Mouse (Mus musculus): ENCODE results near the gene Gmppb.

The Gmppb gene

DNA sequence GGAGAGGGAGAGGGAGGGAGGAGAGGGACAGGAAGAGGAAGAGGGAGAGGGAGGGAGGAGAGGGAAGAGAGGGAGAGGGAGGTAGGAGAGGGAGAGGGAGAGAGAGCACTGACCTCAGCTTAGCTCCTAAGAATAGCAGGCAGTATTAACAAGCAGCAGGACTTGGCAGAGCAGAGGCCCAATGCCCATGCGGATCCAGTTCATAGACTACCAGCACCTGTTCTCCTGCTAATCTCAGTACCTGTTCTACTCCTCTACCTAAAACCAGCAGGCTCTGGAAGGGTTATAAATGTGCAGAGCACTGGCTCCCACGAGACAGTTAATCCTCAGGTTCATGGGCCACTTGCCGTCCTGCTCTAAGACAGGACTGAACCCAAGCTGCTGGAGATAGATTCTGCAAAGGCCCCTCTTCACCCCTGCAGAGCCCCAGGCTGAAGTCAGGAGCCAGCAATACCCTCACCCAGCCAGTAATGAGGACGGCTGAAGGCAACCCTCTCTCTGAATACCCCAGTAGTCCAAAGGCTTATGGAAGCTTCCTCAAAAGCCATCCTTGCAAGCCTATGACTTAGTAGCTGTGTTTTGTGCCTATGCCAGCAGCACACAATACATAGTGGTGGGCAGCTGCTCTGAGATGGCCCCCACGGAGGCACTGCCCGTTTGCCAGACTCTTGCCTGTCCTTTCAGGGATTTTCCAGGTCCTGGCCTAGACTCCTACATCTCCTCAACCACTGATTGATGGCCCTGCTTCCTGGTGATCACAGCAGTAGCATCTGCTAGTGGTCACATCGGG lies 24.3 kb downstream of the Gmppb start:
- DNase-seq (ENCODE audit: low spot score), result no peak

DNA sequence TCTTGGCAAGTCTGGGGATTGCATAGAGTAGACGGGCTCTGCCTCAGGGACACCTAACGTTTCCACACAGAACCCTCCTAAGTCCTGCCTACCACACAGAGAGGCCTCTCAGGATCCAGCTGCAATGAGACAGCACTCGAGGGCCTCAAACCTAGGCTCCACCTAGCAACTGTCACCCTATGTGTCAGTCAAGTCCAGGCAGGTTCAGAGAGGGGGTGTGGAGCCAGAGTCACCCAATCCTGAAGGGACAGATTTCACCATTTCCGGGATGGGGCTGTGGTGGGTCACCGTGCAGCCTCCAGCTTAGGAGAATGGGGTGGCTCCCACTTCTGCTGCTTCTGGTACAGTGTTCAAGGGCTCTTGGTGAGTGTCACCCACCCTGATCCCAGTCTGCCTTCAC lies 31.1 kb downstream of the Gmppb start, which contains the start of gene Mst1:
Gene Mst1, plus strand, starts transcription at position 269 of the 400 bp plus-strand sequence.
- DNase-seq (ENCODE audit: low spot score), result no peak

DNA sequence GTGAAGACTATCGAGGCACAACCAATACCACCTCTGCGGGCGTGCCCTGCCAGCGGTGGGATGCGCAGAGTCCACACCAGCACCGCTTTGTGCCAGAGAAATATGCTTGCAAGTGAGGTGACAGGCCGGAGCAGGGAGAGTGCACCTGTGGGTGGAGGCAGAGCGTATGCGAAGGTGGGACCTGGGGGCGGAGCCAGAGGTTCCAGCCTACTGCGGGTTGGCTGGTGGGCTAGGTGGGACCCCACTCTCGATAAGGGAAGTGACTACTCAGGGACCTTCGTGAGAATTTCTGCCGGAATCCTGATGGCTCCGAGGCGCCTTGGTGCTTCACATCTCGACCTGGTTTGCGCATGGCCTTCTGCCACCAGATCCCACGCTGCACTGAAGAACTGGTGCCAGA lies 33.5 kb downstream of the Gmppb start:
- DNase-seq (ENCODE audit: low spot score), result no peak

DNA sequence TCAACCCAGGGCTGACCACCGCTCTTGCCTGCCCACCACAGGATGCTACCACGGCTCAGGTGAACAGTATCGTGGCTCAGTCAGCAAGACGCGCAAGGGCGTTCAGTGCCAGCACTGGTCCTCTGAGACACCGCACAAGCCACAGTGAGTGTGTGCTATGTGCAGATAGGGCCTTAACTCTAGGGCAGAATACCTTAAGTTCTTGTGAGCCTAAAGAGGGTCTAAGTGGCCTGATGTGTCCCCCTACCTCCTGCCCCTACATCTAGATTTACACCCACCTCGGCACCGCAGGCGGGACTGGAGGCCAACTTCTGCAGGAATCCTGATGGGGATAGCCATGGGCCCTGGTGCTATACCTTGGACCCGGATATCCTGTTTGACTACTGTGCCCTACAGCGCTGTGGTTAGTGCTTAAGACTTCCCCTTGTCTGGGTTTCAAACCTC lies 34.0 kb downstream of the Gmppb start, which contains the start of gene Rnf123:
Gene Rnf123, minus strand, starts transcription at position 359 of the 444 bp plus-strand sequence.
- DNase-seq (ENCODE audit: low spot score), result no peak

DNA sequence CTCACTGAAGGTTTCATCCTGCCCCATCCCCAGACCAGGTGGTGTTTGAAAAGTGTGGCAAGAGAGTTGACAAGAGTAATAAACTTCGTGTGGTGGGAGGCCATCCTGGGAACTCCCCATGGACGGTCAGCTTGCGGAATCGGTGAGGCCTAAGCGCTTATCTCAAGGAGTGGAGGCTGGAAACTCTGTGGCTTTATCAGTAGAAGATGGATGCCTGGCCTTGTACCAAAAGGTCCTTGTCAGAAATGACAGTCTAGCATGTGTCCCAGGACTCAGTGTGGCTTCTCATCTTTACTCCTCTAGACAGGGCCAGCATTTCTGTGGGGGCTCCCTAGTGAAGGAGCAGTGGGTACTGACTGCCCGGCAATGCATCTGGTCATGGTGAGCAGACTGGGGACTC lies 34.5 kb downstream of the Gmppb start:
- no peak for DNase-seq (ENCODE audit: low spot score)

DNA sequence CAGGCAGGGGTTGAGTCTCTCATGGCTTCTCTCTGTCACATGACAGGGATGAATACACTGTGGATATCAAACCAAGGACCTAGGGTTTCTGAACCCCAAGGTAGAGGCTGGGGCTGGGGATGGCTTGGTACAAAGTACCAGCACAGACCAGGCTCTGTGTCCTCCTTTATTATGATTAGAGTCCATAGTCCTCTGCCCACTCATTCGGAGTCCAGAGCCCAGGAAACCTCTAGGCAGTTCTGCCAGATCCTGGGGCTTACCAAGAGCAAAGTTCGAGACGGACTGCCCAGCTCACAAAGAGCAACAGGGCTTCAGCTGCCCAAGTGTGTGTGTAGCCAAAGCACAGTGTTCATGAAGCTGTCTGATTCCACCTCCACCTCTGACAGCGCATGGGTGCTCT lies 36.2 kb downstream of the Gmppb start:
- DNase-seq (ENCODE audit: low spot score), result no peak

DNA sequence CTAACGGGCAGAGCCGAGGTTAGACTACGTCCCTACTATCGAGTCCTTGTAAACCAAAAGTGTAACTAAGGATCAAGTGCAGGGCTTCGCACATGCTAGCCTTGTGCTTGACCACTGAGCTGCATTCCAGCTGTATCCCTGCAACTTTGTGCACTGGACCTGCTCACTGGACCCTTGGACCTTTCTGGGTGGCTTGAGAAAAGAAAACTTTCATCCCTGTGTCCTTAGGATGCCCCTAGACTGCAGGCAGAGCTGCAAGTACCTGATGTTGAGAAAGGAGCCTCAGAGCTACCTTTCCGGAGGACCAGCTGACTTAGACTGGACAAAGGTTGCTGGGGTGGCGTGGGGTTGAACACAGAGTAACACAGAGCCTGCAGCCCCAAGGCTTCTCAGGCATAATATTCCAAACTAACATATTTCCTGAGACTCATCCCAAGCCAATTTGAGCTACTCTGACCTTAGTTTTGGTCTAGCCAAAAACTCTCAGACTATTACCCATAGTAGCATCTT lies 41.6 kb downstream of the Gmppb start:
- DNase-seq (ENCODE audit: low spot score), result no peak

DNA sequence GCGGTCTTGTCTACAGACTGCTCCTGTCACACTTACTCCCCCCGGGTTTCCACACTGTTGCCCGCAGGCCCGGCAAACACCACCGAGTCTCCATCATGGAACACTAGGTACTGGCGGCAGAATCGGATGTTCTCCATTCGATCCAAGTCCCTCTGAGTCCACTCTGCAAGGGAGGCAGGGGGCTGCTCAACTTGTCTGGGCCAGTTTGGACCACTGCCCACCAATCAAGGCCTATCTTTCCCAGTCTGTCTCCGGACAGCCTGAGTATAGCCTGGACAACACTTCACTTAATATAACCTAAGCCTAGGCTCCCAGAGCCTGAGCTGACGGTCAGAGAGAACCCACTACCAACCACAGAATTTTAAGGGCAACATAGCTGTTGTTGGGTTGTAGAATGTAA lies 44.5 kb downstream of the Gmppb start:
- DNase-seq (ENCODE audit: low spot score), result no peak

DNA sequence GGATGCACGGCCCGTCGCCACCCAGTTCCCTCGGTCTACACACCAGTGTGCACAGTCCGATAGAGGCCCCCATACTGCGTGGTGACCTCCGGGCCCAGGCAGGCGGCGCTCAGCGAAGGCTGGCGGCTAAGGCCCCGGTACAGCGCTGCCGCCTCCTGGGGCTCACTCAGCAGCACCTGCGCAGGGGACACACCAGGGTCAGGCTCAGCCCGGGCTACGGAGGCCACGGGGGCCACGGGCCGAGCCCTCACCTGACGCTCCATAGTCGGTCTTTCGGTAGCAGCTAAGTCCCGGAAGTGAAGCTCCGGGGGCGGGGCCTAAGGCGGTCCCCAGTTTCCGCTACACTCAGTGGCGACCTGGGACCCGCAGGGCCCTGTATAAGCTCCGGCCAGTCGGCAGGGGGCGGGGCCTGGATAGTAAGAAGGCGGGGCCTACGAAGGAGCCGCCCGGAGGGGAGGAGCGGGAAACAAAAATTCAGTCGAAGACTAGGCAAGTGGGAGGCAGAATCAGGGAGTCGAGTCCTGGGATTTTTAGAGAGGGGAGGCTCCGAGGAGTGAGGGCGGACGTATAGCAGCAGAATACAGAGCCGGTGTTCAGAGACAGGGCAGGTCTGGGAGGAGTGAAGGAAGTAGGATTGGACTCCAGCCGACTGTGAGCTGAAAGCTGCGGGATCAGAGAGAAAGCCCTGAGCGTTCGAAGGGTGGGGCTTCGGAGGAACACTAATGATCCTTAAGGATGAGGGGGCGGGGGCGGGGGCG lies 45.3 kb downstream of the Gmppb start, which contains the start of gene Apeh:
Gene Apeh, minus strand, starts transcription at position 423 of the 758 bp plus-strand sequence.
- peak; percentile 97 for DNase-seq (ENCODE audit: low spot score)

DNA sequence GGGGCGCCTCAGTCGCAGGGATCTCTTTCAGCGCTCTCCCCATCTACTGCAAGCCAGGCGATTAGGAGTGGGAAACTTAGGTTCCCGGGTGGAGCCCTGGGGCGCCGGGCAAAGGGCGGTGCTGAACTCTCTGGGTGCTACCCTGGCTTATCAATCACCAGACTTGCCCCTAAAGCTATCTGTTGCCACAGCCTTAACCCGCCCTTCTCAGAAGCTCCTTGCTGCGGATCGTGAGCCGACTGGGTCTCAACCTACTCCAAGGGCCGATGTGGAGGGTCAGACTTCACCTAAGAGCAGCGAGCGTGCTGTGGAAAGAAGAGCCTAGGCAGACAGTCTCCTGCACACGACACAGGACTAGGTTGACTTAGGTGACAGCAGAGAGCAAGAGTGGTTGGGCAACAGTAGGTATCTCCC lies 46.0 kb downstream of the Gmppb start:
- no peak for DNase-seq (ENCODE audit: low spot score)

DNA sequence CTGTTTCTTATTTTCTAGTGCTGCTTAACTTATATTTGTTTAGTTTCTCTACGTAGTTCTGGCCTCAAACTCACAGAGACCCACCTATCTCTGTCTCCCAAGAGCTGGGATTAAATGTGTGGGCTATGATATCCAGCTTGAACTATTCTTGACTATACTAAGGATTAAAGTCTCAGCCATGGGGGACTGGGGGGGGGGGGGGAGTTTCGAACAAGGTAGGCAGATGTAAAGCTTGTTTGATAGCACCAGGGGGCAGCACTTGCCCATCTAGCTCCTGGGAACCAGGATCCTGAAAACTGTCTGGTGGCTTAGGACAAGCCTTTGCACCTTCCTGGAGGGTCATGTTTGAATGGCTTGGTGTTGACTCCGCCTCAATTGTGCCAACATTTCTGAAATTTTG lies 46.5 kb downstream of the Gmppb start:
- DNase-seq (ENCODE audit: low spot score), result peak; percentile 85

DNA sequence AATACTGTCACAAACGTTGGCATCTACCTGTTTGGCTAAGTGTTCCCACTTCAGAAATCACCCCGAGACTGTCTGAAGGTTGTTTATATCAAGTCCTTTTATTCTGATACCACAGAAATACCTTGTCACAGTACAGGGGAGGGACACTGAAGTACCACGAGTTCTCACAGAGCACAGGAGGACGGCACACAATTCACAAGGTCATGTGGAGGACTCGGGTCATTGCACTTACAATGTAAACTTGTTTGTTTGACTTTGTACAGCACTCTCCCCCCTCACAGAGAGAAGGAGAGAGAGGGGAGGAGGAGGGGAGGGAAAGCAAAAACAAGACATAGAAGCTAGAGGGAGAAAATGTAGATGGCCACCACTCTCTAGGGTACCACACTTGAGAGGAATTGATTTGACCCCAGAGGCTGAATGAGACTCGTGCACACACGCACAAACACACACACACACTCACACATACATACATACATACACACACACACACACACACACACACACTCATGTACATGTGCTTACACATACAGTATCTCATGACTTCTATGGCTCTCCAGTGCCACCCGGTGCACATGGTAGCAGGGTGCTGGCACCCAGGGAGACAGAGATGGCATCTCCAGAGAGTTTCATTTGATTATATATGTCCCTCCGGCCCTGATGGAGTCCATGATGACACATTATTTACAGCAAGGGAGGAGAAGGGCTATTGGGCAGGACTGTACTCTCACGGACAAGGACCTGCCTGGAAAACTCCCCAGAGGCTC lies 47.1 kb downstream of the Gmppb start:
- DNase-seq (ENCODE audit: low spot score), result no peak

DNA sequence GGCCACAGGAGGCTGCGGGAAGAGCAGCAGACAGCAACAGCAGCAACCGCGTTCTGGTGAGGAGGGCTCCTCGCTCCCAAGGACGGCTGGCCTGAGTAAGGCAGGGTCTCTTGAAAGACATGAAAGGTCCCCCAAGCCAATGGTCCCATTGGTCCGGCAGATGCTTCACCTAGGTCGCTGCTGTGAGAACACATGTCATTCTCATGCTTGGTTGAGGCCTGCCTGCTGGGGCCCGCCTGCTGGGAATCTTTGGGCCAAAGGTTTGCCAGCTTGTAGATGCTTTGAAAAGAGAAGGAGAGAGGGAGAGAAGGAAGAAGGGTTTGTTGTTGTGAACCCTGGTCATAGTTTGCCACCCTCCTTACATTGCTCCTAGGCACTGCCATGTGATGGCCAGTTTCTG lies 50.6 kb downstream of the Gmppb start:
- DNase-seq (ENCODE audit: low spot score), result no peak

All from retina, embryonic 14.5 days (tissue).